Mouse (Mus musculus) heart, adult 2 months (tissue): ENCODE measurements around the gene Iqsec1.

ENCODE experiments used
- CTCF ChIP-seq: fragments of 200-600 bp; IDR thresholded peaks from 2 replicates; pipeline ENCODE4 v1.8.1; 2022; ENCODE audit warnings: antibody characterized with exemption, mild to moderate bottlenecking, moderate library complexity
- EP300 ChIP-seq: fragments of 200-500 bp; IDR thresholded peaks from 2 replicates; pipeline ENCODE4 v1.6.1; 2011; ENCODE audit warnings: low read depth, low read length, control low read depth; ENCODE audit not compliant: insufficient read depth

DNA sequence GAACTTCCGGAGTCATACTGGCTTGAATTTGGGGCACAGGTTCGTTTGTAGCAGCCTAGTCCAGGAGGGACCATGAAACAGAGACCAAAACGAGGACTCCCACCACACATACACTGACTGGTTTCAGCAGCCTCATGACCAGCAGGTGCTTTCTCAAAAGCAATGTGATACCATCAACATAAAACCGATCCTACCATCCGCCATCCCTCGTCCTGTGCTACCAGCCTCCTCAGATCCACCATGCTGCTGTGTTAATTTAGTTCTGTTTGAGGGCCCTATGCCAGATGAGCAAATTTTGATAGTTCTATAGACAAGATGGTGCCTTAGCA is 232.9 kb downstream of the Iqsec1 start:
- TF ChIP-seq EP300 (no peak), CTCF (no peak)
